Mouse (Mus musculus) T-helper 17 cell (primary cell): ENCODE data around the gene Gm21294.
"Not testable (repeated sequence)": the region's sequence is repeated elsewhere in the genome, so short reads cannot be mapped to it uniquely, and the experiment has no call there.

Experiments
- in situ Hi-C, 2 experiments: fragments of 300-600 bp; cut with MboI, MseI; formaldehyde crosslinking; loops; 1 replicate in 1 of 2; 2 replicates in 1 of 2; pipeline ENCODE4 v1.15.1; 2025; ENCODE audit warnings: high pct_unique_total_duplicates in 2 of 2

Gm21294 gene

GRCm38 (mm10) chrY:89052506-89052905 is at the start of gene Gm21294:
TSS of gene Gm21294 (plus strand) at chrY:89052806.
- in situ Hi-C loops: not testable (repeated sequence)

GRCm38 (mm10) chrY:89126246-89126645 is 73.6 kb downstream of the Gm21294 start:
- in situ Hi-C loops: not testable (repeated sequence)
